Mouse (Mus musculus): Measurements from ENCODE around the gene Itpr2. TPM values are rescaled to one million over a fixed set of nuclear protein-coding genes. Genes with fewer than 3 reads are reported as not detected.

The Itpr2 gene
- total RNA-seq, 2 experiments from 2014 or later: 5.4 to 7.2 TPM

- no peak for DNase-seq (ENCODE audit: low spot score)
These were observed 7.9 kb upstream of the Itpr2 start for GRCm38 (mm10) chr6:146509891-146510290.

- no peak for DNase-seq (ENCODE audit: low spot score)
These were observed 2.4 kb upstream of the Itpr2 start for GRCm38 (mm10) chr6:146504459-146504858.

DNA sequence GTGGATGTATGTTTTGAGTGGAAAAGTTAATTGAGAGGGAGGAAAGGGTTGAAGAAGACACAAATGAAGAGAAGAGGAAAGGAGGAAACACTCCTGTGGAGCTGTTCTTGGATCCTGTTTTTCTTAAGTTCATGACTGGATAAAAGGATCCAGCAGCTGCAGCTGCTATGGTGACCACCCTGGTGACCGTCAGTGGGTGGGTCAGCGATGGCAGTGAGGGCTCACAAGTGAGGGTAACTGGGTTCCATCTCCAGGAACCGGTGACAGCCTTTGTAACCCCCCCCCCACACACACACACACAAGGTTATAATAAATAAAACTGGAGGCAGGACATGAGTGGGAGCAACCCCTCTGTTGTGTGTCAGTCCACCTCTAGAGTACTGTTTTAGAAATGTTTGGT lies 833 bp upstream of the Itpr2 start:
- DNase-seq (ENCODE audit: low spot score): no peak

GRCm38 (mm10) chr6:146501316-146501865 lies 632 bp downstream of the Itpr2 start:
- DNase-seq (ENCODE audit: low spot score): peak; percentile 57

DNA sequence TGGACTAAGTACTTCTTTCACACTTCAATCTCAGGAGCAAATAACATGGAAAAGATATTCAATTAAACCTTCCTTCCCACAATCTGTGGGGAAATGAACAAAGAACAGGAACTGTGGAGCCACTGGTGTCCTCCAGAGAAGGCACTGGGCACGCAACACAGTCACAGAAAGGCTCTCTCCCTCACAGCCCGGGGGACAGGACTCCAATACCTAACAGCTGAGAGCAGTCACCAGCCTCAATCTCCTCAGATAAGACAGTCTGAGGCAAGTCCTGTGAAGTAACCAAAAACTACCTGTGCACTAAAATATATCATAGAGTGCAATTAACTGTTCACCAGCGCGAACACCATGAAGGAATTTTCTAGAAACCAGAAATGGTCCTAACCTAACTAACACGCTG lies 1.3 kb downstream of the Itpr2 start:
- no peak for DNase-seq (ENCODE audit: low spot score)

DNA sequence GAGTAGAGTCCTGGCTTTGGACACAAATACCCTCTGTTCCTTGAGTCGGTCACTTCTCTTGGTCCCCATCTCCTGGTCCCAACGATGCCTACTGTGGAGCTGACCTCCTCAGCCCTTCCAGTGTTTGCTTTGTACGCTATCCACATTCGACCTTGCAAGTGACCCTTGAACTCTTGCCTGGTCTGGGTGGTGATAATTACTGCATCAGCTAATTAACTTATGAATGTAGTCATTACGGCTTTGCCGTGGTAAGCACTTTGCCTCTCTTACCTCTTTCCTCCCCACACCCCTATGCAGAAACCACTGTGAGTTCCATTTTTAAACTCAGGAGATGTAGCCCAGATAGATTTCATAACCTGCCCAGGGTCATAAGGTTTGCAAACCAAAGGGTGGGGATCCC lies 1.8 kb downstream of the Itpr2 start:
- no peak for DNase-seq (ENCODE audit: low spot score)

- DNase-seq (ENCODE audit: low spot score): no peak
These were observed 2.5 kb downstream of the Itpr2 start for GRCm38 (mm10) chr6:146499566-146499965.

- no peak for DNase-seq (ENCODE audit: low spot score)
These were observed 3.6 kb downstream of the Itpr2 start for GRCm38 (mm10) chr6:146498416-146498815.

DNA sequence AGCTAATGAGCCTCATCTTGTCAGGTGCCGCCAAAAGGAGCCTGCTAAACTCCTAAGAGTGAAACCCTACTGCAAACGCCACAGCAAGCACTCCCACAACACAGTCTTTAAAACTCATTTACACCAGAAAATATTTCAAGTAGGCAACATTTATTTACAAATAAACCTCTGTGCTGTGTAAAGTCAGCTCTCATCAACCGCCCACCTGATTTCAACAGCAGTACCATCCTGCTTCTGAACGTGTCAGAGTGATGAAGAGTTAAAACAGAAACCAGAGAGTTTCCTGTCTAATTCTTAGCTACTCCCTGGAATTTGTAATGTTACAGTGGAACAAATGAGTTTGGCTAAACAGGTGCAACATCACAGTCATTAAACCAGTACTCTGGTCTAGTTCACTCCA lies 4.2 kb downstream of the Itpr2 start:
- DNase-seq (ENCODE audit: low spot score): no peak

GRCm38 (mm10) chr6:146497435-146497834 lies 4.6 kb downstream of the Itpr2 start:
- no peak for DNase-seq (ENCODE audit: low spot score)

GRCm38 (mm10) chr6:146491680-146492079 lies 10.3 kb downstream of the Itpr2 start:
- no peak for DNase-seq (ENCODE audit: low spot score)

GRCm38 (mm10) chr6:146490416-146490960 lies 11.5 kb downstream of the Itpr2 start:
- DNase-seq (ENCODE audit: low spot score): no peak

DNA sequence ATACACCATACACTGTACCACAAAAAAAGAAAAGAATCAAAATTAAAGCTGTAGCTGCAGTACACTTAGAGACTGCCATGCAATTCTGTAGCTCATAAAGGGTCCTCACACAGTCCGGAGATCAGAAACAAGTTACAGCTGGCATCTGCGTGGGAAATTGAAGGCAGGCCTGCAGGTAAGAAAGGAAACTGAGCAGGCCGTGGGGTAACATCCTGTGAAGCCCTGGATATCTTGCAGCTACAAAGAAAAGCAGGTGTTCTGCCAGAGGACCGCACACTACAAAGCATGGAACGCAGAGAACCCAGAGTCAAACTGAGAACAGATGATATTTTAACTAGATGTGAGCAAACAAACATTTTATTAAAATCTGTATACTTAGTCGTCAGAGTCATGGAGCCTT lies 12.2 kb downstream of the Itpr2 start:
- no peak for DNase-seq (ENCODE audit: low spot score)

GRCm38 (mm10) chr6:146488749-146489148 lies 13.3 kb downstream of the Itpr2 start:
- DNase-seq (ENCODE audit: low spot score): no peak

DNA sequence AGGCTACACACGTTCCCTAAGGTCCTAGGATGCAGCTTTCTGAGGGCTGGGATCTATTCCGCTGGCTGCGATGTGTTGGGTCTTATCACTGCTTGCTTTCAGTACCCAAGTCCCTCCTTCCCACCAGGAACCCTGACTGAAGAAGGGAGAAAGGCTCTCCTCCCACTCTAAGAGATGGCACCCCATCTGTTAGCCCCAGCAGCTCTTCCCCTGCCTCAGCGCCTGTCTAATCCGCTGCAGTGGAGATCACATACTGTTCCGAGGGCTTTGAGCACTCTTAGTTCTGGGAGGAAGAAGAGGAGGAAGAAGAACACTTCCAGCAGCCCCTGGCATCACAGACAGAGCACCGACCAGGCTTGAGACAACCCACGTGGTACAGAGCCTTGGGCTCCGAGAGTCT lies 14.9 kb downstream of the Itpr2 start:
- no peak for DNase-seq (ENCODE audit: low spot score)

DNA sequence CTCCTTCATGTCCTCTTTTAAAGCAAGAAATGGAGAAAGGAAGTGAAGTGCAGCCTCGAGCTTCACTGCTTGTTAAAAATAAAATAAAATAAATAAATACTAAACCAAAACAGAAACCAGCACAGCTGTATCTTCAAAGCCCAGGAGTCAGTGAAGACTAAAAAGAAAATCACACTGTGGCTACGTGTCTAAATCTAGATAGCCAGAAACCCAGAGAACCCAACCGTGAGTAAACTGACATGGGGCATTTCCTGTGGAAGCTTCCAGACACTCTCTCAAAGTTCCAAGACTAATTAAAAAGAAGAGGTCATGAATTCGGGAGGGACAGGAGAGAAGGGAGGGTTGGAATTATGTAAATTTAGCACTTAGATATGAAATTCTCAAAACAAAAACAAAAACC lies 15.9 kb downstream of the Itpr2 start:
- DNase-seq (ENCODE audit: low spot score): no peak

DNA sequence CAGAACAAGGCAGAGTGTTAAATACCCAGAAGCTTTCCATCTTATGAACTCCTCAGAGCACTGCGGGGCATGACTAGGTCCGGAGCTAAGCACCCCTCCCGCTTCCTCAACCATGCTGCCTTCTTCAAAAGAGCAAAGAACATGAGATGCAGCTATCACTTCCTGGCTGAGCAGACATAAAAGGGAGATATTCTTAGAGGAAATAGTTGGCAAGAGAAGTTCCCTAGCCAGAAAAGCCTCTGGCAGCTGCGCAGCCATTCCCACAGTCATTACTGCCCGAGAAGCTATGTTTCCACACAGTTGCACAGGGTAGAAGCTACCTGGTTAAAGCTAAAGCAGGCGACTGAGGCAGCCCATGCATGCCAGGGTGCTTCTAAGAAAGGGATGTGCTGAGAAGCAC lies 20.6 kb downstream of the Itpr2 start:
- DNase-seq (ENCODE audit: low spot score): peak; percentile 39

GRCm38 (mm10) chr6:146480925-146481324 lies 21.1 kb downstream of the Itpr2 start:
- no peak for DNase-seq (ENCODE audit: low spot score)

- DNase-seq (ENCODE audit: low spot score): no peak
These were observed 22.9 kb downstream of the Itpr2 start for GRCm38 (mm10) chr6:146478888-146479683.

DNA sequence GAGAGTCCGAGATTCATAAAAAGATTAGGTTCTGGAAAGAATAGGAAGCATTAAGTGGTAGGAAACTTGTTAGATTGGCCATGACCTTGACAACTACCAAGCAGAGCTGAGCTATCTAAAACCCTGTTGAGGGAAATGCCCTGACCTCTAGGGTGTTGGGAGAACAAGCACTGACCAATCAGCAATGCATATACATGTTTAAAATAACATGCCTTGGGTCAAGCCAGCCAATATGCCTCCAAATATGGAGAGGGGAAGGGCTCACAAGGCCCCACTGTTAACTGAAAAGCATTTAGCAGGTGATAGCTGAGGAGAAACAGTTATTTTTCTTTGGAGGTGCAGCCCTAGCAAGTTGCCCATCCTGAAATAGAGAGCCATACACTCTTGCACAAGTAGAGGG lies 25.2 kb downstream of the Itpr2 start:
- no peak for DNase-seq (ENCODE audit: low spot score)

GRCm38 (mm10) chr6:146474166-146474565 lies 27.9 kb downstream of the Itpr2 start:
- no peak for DNase-seq (ENCODE audit: low spot score)

- DNase-seq (ENCODE audit: low spot score): peak; percentile 37
These were observed 28.6 kb downstream of the Itpr2 start for GRCm38 (mm10) chr6:146473216-146473955.
